Mouse (Mus musculus) embryonic facial prominence, embryonic 11.5 days (tissue): ENCODE results near the gene Gm45716. TPM values are rescaled to one million over a fixed set of nuclear protein-coding genes. Genes with fewer than 3 reads are reported as not detected.
A peak's percentile ranks its signal among the peaks of the same experiment; 100 is the strongest.

Experiments
- ATAC-seq: fragments of 200-750 bp; cut with Nextera tagmentation; replicated peaks from 2 replicates; pipeline ENCODE4 v1.8.0; 2017; ENCODE audit warnings: low read depth; ENCODE audit not compliant: insufficient number of reproducible peaks, low FRiP score, low TSS enrichment
- DNase-seq: peaks from one replicate; pipeline ENCODE4 v3.0.0-alpha.2; 2015; ENCODE audit warnings: low spot score
- H3K27ac ChIP-seq: fragments of 300-500 bp; sonication (generic); replicated peaks from 2 replicates; pipeline ENCODE4 v1.5.1; 2014; ENCODE audit warnings: mild to moderate bottlenecking, low read depth, low read length, control low read depth
- H3K27me3 ChIP-seq: fragments of 300-500 bp; sonication (generic); 2 replicates; pipeline ENCODE4 v1.6.1; 2014; ENCODE audit warnings: mild to moderate bottlenecking, low read length, moderate library complexity, mixed read lengths; ENCODE audit not compliant: control insufficient read depth, insufficient read depth
- H3K36me3 ChIP-seq: fragments of 300-500 bp; sonication (generic); replicated peaks from 2 replicates; pipeline ENCODE4 v1.6.1; 2014; ENCODE audit warnings: low read depth, mild to moderate bottlenecking, low read length, moderate library complexity, mixed read lengths; ENCODE audit not compliant: control insufficient read depth, insufficient read depth
- H3K4me1 ChIP-seq: fragments of 300-500 bp; sonication (generic); 2 replicates; pipeline ENCODE4 v1.6.1; 2014; ENCODE audit warnings: low read length, mixed read lengths; ENCODE audit not compliant: control insufficient read depth, insufficient read depth
- H3K4me2 ChIP-seq: fragments of 300-500 bp; sonication (generic); 2 replicates; pipeline ENCODE4 v1.6.1; 2014; ENCODE audit warnings: low read depth, mild to moderate bottlenecking, control low read depth, low read length, moderate library complexity
- H3K4me3 ChIP-seq: fragments of 300-500 bp; sonication (generic); 2 replicates; pipeline ENCODE4 v1.5.1; 2014; ENCODE audit warnings: low read depth, low read length, control low read depth
- H3K9ac ChIP-seq: fragments of 300-500 bp; sonication (generic); replicated peaks from 2 replicates; pipeline ENCODE4 v1.6.1; 2014; ENCODE audit warnings: mild to moderate bottlenecking, control low read depth, low read length
- H3K9me3 ChIP-seq: fragments of 300-500 bp; sonication (generic); replicated peaks from 2 replicates; pipeline ENCODE4 v1.6.1; 2016; ENCODE audit warnings: mild to moderate bottlenecking, low read length, inconsistent platforms, mixed read lengths; ENCODE audit not compliant: control insufficient read depth
- WGBS: fragments of 180-500 bp; shearing (Covaris S2); extraction: QIAGEN DNeasy Blood & Tissue Kit; methylation state at CpG from one replicate; pipeline ENCODE4 v1.1.7; 2014; 5-methylcytosine and 5-hydroxymethylcytosine counted together
- polyA plus RNA-seq: library from polyadenylated mRNA; unstranded; fragments of >200 nt; fragmentation: Nextera tagmentation; extraction: Ambion mirVana; gene quantifications from 2 replicates; pipeline ENCODE4 v1.2.1, GENCODE M21; 2014

The Gm45716 gene
- polyA plus RNA-seq, 1 experiment from 2014 or later, result 17.1 TPM

DNA sequence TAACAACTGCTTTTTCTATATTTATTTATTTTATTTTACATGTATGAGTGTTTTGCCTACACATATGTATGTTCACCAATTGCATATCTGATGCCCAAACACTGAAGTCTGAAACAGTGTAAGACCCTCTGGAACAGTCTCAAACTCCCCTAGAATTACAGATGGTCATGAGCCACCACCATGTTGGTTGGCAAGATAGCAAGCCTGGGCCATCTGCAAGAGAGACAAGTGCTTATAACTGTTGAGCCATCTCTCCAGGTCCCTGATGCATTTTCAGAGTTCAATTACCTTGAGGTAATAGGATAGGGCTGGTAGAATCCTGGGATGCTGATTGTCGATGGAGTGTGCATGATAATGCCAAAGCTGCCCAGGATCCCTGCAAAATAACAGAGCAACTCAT lies 7.5 kb downstream of the Gm45716 start:
- Histone ChIP-seq H3K36me3 (no peaks in the 10 kb centered on the region), H3K9me3 (no peaks in the 10 kb centered on the region), H3K4me2 (no peak overlapping the region), H3K4me1 (no peaks in the 10 kb centered on the region), H3K27me3 (no peaks in the 10 kb centered on the region), H3K4me3 (no peak overlapping the region), H3K27ac (no peak overlapping the region), H3K9ac (no peak overlapping the region)
- no peak for ATAC-seq
- DNase-seq, result no peak
- 79% methylated on average over 1 of the region's 1 CpGs for WGBS

DNA sequence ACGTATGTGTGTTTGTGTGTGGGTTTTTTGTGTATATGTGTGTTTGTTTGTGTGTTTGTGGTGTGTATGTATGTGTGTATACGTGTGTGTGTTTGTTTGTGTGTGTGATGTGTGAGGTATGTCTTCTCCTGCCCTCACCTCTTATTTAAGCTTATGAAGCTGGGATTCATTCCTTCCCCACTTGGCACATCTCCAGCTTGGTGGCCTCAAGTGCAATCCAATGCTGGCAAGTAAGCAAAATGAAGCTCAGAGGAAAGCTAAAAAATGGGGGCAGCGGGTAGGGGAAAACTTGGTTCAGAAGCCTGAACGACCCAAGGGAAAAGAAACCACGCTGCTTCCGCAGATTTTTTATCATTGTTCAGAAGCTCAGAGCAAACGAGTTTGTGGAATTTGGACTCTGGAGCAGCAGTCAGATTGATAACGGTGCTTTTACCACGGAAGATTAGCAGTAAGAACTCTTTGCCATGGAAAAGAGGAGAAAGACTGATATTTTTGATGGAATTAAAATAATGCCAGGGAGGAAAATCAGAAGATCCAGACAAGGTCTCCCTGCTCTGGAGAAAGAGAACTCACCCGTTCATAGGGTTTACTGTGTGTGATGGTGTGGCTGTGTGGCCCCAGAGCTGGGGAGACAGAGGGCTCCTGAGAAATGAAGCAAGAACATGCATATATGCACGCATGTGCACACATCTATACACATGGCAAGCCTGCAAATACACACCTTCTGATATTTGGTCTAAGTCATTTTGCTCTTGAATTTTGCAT lies 8.5 kb downstream of the Gm45716 start:
- Histone ChIP-seq H3K4me1 (no peaks in the 10 kb centered on the region), H3K27ac (no peak overlapping the region), H3K36me3 (no peaks in the 10 kb centered on the region), H3K27me3 (no peaks in the 10 kb centered on the region), H3K9ac (no peak overlapping the region), H3K4me2 (no peak overlapping the region), H3K9me3 (no peaks in the 10 kb centered on the region), H3K4me3 (no peak overlapping the region)
- WGBS, result 85% methylated on average over 11 of the region's 11 CpGs
- DNase-seq (no peak), ATAC-seq (no peak)

GRCm38 (mm10) chr11:90196521-90197215 lies 9.2 kb downstream of the Gm45716 start:
- H3K4me3 ChIP-seq, result no peak overlapping the region
- H3K27ac ChIP-seq, result no peak overlapping the region
- no peak for ATAC-seq
- DNase-seq, result no peak
- H3K4me1 ChIP-seq, result no peaks in the 10 kb centered on the region
- H3K9ac ChIP-seq, result no peak overlapping the region
- no peaks in the 10 kb centered on the region for H3K36me3 ChIP-seq
- no peak overlapping the region for H3K4me2 ChIP-seq
- H3K9me3 ChIP-seq, result no peaks in the 10 kb centered on the region
- WGBS, result 79% methylated on average over 12 of the region's 12 CpGs
- H3K27me3 ChIP-seq, result no peaks in the 10 kb centered on the region

DNA sequence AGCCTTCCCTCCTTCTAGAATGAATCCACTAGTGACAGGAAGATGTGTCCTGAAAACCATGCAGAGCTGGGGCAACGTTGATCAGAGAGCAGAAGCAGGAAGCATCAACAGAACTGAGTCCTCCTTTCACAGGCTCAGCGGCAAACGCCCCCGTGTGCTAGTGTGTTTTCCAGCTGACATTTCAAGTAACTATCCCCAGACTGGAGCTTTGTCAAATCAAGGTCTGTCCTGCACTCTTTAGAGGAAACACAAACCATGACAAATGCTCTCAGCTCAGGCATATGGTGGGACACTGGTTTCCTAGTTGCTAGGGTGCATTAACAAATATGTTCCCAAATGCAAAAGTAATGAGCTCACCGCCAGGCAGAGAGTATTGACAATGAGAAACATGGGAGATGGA lies 10.6 kb downstream of the Gm45716 start:
- no peaks in the 10 kb centered on the region for H3K4me1 ChIP-seq
- ATAC-seq (no peak), DNase-seq (no peak)
- 60% methylated on average over 5 of the region's 5 CpGs for WGBS
- no peaks in the 10 kb centered on the region for H3K36me3 ChIP-seq
- no peak overlapping the region for H3K9ac ChIP-seq
- no peak overlapping the region for H3K4me3 ChIP-seq
- no peaks in the 10 kb centered on the region for H3K9me3 ChIP-seq
- H3K27me3 ChIP-seq, result no peaks in the 10 kb centered on the region
- no peak overlapping the region for H3K4me2 ChIP-seq
- H3K27ac ChIP-seq, result no peak overlapping the region

DNA sequence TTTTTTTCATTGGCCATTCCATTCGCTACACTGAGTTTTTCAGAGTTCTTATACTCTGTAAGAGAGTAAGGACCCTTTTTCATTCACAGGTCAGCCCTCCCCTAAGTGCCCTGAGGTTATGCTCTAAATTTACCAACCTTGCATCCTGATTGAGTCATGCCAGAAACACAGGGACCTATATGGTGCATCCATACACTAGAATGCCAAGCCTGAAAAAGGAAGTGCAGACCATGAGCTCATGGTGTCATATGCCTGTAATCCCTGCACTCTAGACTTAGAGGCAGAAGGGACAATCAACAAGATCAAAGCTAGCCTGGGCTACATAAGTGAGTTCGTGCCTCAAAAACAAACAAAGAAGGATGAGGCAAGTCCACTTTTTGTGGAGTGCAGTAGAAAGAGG lies 13.3 kb downstream of the Gm45716 start:
- no peak overlapping the region for H3K27ac ChIP-seq

GRCm38 (mm10) chr11:90214246-90214645 lies 26.8 kb downstream of the Gm45716 start:
- Histone ChIP-seq H3K4me3 (no peak overlapping the region), H3K9ac (no peak overlapping the region), H3K36me3 (no peaks in the 10 kb centered on the region), H3K9me3 (no peaks in the 10 kb centered on the region), H3K27me3 (no peaks in the 10 kb centered on the region), H3K4me2 (no peak overlapping the region), H3K4me1 (no peaks in the 10 kb centered on the region), H3K27ac (no peak overlapping the region)
- no peak for DNase-seq
- no peak for ATAC-seq
- 57% methylated on average over 7 of the region's 7 CpGs for WGBS

More for the DNA sequence above, 13.3 kb downstream of the Gm45716 start:
- H3K4me3 ChIP-seq, result no peak overlapping the region
- WGBS, result 81% methylated on average over 2 of the region's 2 CpGs
- no peaks in the 10 kb centered on the region for H3K27me3 ChIP-seq
- no peaks in the 10 kb centered on the region for H3K9me3 ChIP-seq
- no peak for ATAC-seq
- H3K4me2 ChIP-seq, result no peak overlapping the region
- no peak for DNase-seq
- H3K9ac ChIP-seq, result no peak overlapping the region
- no peaks in the 10 kb centered on the region for H3K4me1 ChIP-seq
- no peaks in the 10 kb centered on the region for H3K36me3 ChIP-seq

DNA sequence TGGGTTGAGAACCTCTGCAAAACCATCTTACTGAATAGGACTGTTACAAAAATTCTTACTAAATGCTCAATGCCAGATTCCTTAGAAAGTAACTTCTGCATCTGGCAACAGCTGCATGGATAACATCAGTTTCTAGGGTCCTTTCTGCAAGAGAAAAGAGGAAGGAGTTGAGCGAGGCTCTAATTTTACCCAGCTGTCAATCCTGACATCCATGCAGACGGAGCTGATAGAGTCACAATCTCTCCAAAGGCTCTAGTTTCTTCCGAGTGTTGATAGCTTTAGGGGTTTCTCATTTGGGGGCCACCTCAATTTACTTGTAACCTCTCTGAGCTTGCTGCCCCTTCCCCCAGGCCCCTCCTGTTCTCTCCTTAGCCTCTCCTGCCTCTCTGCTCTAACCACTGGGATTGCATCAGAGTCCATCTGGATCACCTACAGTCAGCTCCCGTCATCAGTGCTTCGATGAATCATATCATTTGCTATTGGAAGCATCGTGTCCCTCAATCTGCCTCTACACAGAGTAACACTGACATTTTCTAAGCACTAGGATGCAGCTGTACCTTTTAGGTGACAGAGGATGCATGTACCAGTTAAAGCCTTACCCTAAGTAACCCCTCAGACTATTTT lies 32.7 kb downstream of the Gm45716 start:
- ATAC-seq (no peak), DNase-seq (peak; percentile 26)
- no peaks in the 10 kb centered on the region for H3K36me3 ChIP-seq
- no peak overlapping the region for H3K27ac ChIP-seq
- no peaks in the 10 kb centered on the region for H3K4me1 ChIP-seq
- no peaks in the 10 kb centered on the region for H3K27me3 ChIP-seq
- no peak overlapping the region for H3K9ac ChIP-seq
- no peaks in the 10 kb centered on the region for H3K9me3 ChIP-seq
- no peak overlapping the region for H3K4me2 ChIP-seq
- H3K4me3 ChIP-seq, result no peak overlapping the region
- 56% methylated on average over 6 of the region's 6 CpGs for WGBS

DNA sequence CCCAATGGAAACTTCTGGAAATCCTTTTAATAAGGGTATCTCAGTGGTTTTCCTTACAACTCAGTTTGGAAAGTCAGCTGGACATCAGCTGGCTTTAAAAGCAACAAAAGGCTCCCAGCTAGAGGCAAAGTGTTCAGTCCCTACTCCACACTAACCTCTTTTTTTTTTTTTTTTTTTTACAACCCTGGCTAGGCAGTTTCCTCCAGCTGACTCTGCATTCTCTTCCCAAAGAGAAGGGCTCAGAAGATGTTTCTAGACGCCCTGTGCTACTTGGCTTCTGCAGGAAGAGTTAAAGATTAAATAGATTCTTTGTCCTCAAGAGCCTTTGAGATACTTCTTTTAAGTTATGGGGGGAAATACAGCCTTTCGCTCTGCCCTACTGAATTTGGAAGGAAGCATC lies 33.3 kb downstream of the Gm45716 start:
- DNase-seq (no peak), ATAC-seq (no peak)
- no peak overlapping the region for H3K9ac ChIP-seq
- WGBS, result 17% methylated on average over 2 of the region's 2 CpGs
- H3K4me2 ChIP-seq, result no peak overlapping the region
- H3K9me3 ChIP-seq, result no peaks in the 10 kb centered on the region
- H3K36me3 ChIP-seq, result no peaks in the 10 kb centered on the region
- H3K4me1 ChIP-seq, result no peaks in the 10 kb centered on the region
- no peak overlapping the region for H3K4me3 ChIP-seq
- H3K27ac ChIP-seq, result no peak overlapping the region
- no peaks in the 10 kb centered on the region for H3K27me3 ChIP-seq
